Mouse (Mus musculus): Measurements from ENCODE around the gene Edc3.

The Edc3 gene

DNA sequence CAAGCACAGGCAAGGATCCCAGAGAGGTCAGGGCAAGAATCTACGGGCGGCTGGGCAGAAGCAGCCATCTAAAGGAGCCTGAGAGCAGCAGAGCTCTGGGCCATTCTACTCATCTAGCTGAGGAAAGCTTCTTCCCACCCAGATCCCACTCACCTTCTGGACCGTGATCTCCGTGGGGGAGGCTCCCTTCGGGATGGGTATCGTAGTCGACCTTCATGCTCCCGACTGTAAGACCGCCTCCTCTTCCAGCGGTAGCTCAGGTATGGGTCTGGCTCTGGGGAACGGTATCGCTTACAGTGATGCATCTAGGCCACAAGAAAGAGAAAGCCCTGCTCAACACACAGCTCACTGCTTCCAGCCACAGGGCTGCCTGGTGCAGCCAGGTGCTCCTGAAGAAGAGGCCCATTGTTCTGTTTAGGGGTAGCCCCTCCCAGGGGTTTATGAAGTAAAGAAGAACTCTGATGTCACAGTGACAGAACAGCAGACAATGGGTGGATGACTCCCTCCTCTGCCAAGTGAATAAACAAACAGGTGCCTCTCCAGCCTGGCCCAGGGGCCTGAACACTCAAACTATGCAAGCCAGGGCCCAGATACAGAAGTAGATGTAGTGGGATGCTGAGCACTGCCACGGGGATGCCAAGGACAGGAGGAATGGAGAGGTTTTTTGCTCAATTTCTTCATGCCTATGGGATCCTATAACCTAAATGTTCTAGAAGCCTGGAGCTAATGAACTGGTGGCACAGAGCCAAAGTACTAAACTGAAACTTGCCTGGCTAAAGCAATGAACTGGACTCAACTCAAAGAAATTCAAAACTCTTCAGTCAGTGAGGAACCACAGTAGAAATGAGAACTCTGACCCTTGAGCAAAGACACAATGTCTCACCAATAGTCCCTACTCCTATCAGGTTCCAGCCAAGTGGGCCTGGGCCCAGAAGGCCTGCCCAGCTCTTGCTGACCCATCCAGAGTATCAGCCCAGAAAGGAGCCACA is 53.5 kb downstream of the Edc3 start:
- DNase-seq (ENCODE audit: low read depth, low spot score): no peak

GRCm38 (mm10) chr9:57762563-57762991 is 54.2 kb downstream of the Edc3 start:
- peak; percentile 23 for DNase-seq (ENCODE audit: low read depth, low spot score)

- peak; percentile 11 for DNase-seq (ENCODE audit: low read depth, low spot score)
Measured at GRCm38 (mm10) chr9:57764147-57764973, 56.0 kb downstream of the Edc3 start.

DNA sequence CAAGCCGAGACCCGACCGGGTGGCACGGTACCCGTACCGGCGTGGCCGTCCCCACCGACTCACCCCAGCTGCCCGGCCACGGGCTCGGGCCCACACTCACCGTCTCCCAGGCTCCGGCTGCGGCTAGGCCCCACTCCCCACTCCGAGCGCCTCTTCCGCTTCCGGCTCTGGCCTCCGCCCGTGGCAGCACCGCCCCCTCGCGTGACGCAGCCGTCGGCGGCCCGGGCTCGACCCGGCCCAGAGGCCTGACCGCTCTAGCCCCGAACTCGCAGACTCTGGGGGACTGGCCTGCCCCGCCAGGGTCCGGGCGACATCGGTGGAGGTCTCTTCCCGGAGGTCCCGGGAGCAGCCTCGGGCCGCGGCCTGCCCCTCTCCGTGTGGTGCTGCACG is 56.6 kb downstream of the Edc3 start:
- DNase-seq (ENCODE audit: low read depth, low spot score): peak; percentile 93

- peak; percentile 64 for DNase-seq (ENCODE audit: low read depth, low spot score)
Measured at GRCm38 (mm10) chr9:57765364-57766351, 57.3 kb downstream of the Edc3 start, which contains the start of gene Clk3. Gene Clk3 (minus strand): TSS chr9:57765860.

- peak; percentile 25 for DNase-seq (ENCODE audit: low read depth, low spot score)
Measured at GRCm38 (mm10) chr9:57766431-57766830, 58.1 kb downstream of the Edc3 start.

DNA sequence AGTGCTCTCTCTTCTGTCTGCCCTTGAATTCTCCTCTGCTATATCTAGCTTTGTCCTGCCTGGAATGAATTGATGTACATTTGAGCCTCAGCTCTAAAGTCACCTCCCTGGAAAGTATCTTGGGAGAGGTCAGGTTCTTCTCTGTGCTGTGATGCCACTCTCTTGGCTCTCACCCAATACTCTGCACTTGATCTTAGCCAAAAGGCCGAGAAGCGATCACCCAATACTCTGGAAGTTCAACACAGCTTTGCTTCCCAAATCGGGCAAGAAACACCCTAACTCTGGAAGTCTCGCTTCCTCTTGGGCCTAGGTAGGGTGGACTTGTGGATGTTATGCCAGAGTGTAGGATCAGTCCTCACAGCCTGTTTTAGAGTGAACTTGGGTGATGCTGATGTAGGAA is 58.9 kb downstream of the Edc3 start:
- DNase-seq (ENCODE audit: low read depth, low spot score): no peak

GRCm38 (mm10) chr9:57769539-57770069 is 61.3 kb downstream of the Edc3 start:
- no peak for DNase-seq (ENCODE audit: low read depth, low spot score)

DNA sequence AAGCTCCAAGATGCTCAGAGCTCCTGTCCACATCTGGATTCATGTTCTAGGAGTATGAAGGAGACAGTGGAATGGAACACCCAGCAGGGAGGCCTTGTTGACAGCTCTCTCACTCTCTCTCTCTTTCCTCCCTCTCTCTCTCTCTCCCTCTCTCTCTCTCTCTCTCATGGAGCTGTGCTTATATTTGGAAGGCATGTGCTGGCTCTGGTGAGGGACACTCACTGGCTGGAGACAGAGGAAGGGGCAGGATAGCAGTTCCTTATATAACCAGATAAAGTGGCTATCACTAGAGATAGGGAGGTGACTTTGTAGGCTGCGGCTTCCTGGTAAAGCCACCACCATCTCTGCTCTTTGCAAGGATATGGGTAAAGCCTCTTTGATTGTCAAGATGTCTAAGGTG is 61.9 kb downstream of the Edc3 start:
- DNase-seq (ENCODE audit: low read depth, low spot score): no peak

- DNase-seq (ENCODE audit: low read depth, low spot score): no peak
Measured at GRCm38 (mm10) chr9:57770836-57771235, 62.5 kb downstream of the Edc3 start.

DNA sequence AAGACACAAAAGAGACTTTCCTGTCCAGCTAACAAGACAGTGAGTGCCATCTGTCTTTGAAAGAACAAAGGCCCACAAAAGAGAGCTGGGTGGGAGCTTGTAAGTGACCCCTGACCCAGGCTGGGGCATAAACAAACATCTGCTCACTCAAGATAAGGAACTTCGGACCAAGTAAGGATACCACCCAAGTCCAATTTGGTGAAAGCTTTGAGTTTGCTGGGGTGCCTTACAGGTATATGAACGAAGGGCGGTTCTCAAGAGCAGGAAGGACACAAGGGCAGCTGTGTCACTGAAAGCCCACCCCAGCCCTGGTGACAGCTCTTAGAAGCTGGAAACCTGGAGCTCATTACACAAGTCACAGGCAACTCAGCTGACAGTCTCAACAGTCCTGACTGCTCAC is 65.4 kb downstream of the Edc3 start:
- no peak for DNase-seq (ENCODE audit: low read depth, low spot score)

- peak; percentile 19 for DNase-seq (ENCODE audit: low read depth, low spot score)
Measured at GRCm38 (mm10) chr9:57774168-57774567, 65.8 kb downstream of the Edc3 start.

- DNase-seq (ENCODE audit: low read depth, low spot score): no peak
Measured at GRCm38 (mm10) chr9:57775026-57775425, 66.7 kb downstream of the Edc3 start.

DNA sequence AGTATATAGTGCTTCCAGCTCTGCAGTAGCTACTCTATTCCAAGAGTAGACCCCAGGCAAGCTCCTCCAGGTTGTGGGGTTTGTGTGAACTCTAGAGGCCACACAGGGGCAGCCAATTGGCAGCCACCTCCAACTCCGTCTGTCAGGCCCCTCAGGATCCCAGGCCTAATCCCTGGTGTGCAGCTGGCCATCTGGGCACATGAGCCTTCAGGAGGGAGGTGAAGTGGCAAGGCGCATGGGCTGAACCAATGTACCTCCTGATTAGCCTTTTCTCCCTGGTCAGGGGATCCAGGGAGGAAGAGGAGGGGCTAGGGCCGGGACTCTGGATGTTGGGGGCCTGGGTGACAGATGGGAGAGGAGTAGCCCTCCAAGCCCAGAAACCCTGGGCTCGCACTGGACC is 67.4 kb downstream of the Edc3 start:
- no peak for DNase-seq (ENCODE audit: low read depth, low spot score)

DNA sequence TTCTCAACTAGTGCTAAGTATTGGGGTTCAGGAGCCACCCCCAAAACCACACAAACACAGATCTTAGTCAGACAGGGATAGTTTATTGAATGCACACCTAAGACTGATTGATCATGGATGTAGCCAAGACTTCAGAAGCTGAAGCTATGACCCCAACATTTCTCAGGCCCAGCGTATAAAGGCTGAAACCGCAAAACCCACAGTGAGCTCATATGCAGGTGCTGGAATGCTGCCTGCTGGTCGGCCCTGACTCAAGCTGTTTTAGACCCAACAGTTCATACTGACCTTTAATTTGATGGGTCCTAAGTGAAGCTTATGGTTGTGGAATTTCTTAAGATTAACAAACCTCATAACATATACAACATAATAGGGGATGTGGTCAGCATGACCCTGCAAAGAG is 74.3 kb downstream of the Edc3 start:
- DNase-seq (ENCODE audit: low read depth, low spot score): no peak

DNA sequence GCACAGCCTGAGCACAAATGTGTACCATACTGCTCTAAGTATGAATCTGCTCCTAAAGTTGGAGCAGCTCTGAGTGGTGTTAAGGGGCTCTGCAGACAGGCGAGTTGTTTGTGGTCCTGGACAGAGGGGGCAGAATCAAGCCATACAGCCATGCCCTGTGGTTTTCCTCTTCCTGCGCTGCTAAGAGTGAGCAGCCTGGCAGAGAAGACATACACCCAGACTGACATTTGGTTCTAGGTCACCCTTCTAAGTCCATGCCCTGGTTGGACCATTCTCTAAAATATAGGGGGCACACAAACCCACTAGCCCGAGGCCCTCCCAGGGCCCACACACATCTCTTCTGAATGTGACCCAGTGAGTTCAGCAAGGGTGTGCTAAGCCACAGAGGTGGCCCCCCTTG is 81.4 kb downstream of the Edc3 start:
- DNase-seq (ENCODE audit: low read depth, low spot score): no peak

- no peak for DNase-seq (ENCODE audit: low read depth, low spot score)
Measured at GRCm38 (mm10) chr9:57797456-57797855, 89.1 kb downstream of the Edc3 start.

GRCm38 (mm10) chr9:57798725-57799253 is 90.4 kb downstream of the Edc3 start:
- DNase-seq (ENCODE audit: low read depth, low spot score): peak; percentile 85

GRCm38 (mm10) chr9:57800325-57800975 is 92.1 kb downstream of the Edc3 start:
- no peak for DNase-seq (ENCODE audit: low read depth, low spot score)
